ENCODE assay signal across 24 mouse cellular contexts in the genomic region with DNA sequence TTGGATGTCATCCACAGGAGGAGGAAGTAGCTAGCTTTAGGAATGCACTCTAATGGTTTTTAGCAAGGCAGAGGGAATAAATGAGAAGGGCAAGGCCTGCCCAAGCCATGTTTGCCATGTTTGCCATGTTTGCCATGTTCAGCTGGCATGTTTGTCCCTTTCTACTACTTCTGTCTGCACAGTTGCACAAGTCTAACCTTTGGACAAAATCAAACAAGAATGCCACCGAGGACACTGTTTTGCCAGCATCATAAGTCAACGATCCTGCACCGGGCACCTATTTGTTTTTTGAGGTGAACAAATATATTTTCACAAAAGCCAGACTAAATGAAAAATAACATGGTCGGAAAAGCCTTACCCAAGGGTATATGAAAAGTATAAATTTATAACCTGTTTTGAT. TPM values are rescaled to one million over a fixed set of nuclear protein-coding genes. Genes with fewer than 3 reads are reported as not detected.
"Had no signal": no experiment of that assay in that cellular context is flagged by ENCODE, and none has a peak within 500 bp of the region (broad histone marks: within the 10 kb centered on the region; RNA-seq: fewer than 3 reads in every experiment).

No protein-coding gene starts in this region.

- H3K4me3 ChIP-seq: neural tube, embryonic 13.5 days; neural tube, embryonic 15.5 days; stomach, embryonic 15.5 days had no signal

- H3K4me2 ChIP-seq: neural tube, embryonic 13.5 days; neural tube, embryonic 15.5 days; stomach, embryonic 15.5 days had no signal

- H3K27me3 ChIP-seq: neural tube, embryonic 13.5 days; neural tube, embryonic 15.5 days; stomach, embryonic 15.5 days had no signal

- H3K27ac ChIP-seq: neural tube, embryonic 13.5 days; neural tube, embryonic 15.5 days; stomach, embryonic 15.5 days; stomach, postnatal 0 days had no signal

- H3K9me3 ChIP-seq: neural tube, embryonic 13.5 days; neural tube, embryonic 15.5 days; stomach, embryonic 15.5 days had no signal

- H3K9ac ChIP-seq: neural tube, embryonic 13.5 days; neural tube, embryonic 15.5 days; stomach, embryonic 15.5 days had no signal

- DNase-seq: right cerebral cortex, adult 18-20 months; right cerebral cortex, postnatal 14 days; right cerebral cortex, postnatal 25 days; right cerebral cortex, postnatal 4 days; spleen, adult 18-20 months; thymus, adult 18-20 months; thymus, adult 2 months; thymus, postnatal 14 days; thymus, postnatal 25 days; thymus, postnatal 36 days; thymus, postnatal 4 days had no signal

RNA-seq across cellular contexts. Expression of gene Nipsnap3a, which starts 20.8 kb away (rescaled TPM):
- total RNA-seq: neutrophil, adult 5-6 weeks had no signal
- polyA plus RNA-seq: neural tube, embryonic 13.5 days; neural tube, embryonic 14.5 days; neural tube, embryonic 15.5 days; small intestine, adult 2 months; spleen, adult 2 months; stomach, embryonic 14.5 days; stomach, embryonic 15.5 days; stomach, embryonic 16.5 days; stomach, postnatal 0 days; thymus, adult 2 months; thymus, postnatal 0 days; urinary bladder, adult 2 months had no signal

RNA-seq across cellular contexts. Expression of gene Olfr270, which starts 45.5 kb away (rescaled TPM):
- total RNA-seq: neutrophil, adult 5-6 weeks had no signal
- polyA plus RNA-seq: neural tube, embryonic 13.5 days; neural tube, embryonic 14.5 days; neural tube, embryonic 15.5 days; small intestine, adult 2 months; spleen, adult 2 months; stomach, embryonic 14.5 days; stomach, embryonic 15.5 days; stomach, embryonic 16.5 days; stomach, postnatal 0 days; testis, adult 2 months; thymus, adult 2 months; thymus, postnatal 0 days; urinary bladder, adult 2 months had no signal
